ENCODE assay signal across 8 mouse cellular contexts in genomic region chr5:144223899-144224816, GRCm38 (mm10). TPM values are rescaled to one million over a fixed set of nuclear protein-coding genes. Genes with fewer than 3 reads are reported as not detected.
DNase-seq lines count a peak whose midpoint lies in the region; ATAC-seq lines count a peak whose summit lies in the region.

No protein-coding gene starts in this region.

- ATAC-seq in liver, embryonic 13.5 days (ENCODE audit: low read depth): no peak

- peaks cover 23% of the 10 kb centered on the region for H3K4me1 ChIP-seq in heart, embryonic 10.5 days
- peaks cover 33% of the 10 kb centered on the region for H3K4me1 ChIP-seq in forebrain, embryonic 10.5 days
- peaks cover 32% of the 10 kb centered on the region for H3K4me1 ChIP-seq in liver, embryonic 13.5 days (replicated peaks)

- peak overlapping the region; percentile 88 for H3K27ac ChIP-seq in heart, embryonic 10.5 days
- H3K27ac ChIP-seq in forebrain, embryonic 10.5 days: peak overlapping the region; percentile 86
- no peak overlapping the region; the same call in 1 of the 2 replicates for H3K27ac ChIP-seq in liver, embryonic 13.5 days

- H3K4me2 ChIP-seq in liver, embryonic 13.5 days: peak overlapping the region; percentile 93

- WGBS in heart, embryonic 10.5 days: 25% methylated on average over 18 of the region's 18 CpGs
- 27% methylated on average over 18 of the region's 18 CpGs for WGBS in forebrain, embryonic 10.5 days
- 24% methylated on average over 18 of the region's 18 CpGs for WGBS in liver, embryonic 13.5 days (ENCODE audit: insufficient replicate concordance)

- H3K27me3 ChIP-seq in heart, embryonic 10.5 days (ENCODE audit: insufficient read depth, poor library complexity, severe bottlenecking): no peaks in the 10 kb centered on the region
- no peaks in the 10 kb centered on the region for H3K27me3 ChIP-seq in forebrain, embryonic 10.5 days (ENCODE audit: poor library complexity, severe bottlenecking)
- no peaks in the 10 kb centered on the region for H3K27me3 ChIP-seq in liver, embryonic 13.5 days

- H3K36me3 ChIP-seq in heart, embryonic 10.5 days: no peaks in the 10 kb centered on the region
- H3K36me3 ChIP-seq in forebrain, embryonic 10.5 days (replicated peaks): no peaks in the 10 kb centered on the region
- no peaks in the 10 kb centered on the region for H3K36me3 ChIP-seq in liver, embryonic 13.5 days

- H3K9me3 ChIP-seq in heart, embryonic 10.5 days: no peaks in the 10 kb centered on the region
- H3K9me3 ChIP-seq in forebrain, embryonic 10.5 days: no peaks in the 10 kb centered on the region
- no peaks in the 10 kb centered on the region for H3K9me3 ChIP-seq in liver, embryonic 13.5 days (replicated peaks)

- peak overlapping the region; percentile 81 for H3K4me3 ChIP-seq in heart, embryonic 10.5 days
- peak overlapping the region; percentile 76 for H3K4me3 ChIP-seq in forebrain, embryonic 10.5 days
- H3K4me3 ChIP-seq in liver, embryonic 13.5 days (replicated peaks): peak overlapping the region; percentile 71

- no peak for DNase-seq in heart, embryonic 10.5 days (ENCODE audit: low spot score)
- DNase-seq in heart, adult 8-10 months (ENCODE audit: low spot score): no peak
- DNase-seq in CD4-positive helper T cell, adult 2 months (ENCODE audit: low read depth, low spot score): peak; percentile 23
- DNase-seq in forebrain, embryonic 10.5 days (ENCODE audit: extremely low spot score, low spot score): no peak
- DNase-seq in liver, embryonic 13.5 days: no peak
- no peak for DNase-seq in adrenal gland, adult 18-20 months (ENCODE audit: low spot score in 2 of 2)
- DNase-seq in spleen, postnatal 10 days (ENCODE audit: low spot score in 2 of 2): no peak
- no peak for DNase-seq in natural killer cell, adult 2 months (ENCODE audit: low spot score in 2 of 2)

- peak overlapping the region; percentile 78 for H3K9ac ChIP-seq in liver, embryonic 13.5 days

RNA-seq across cellular contexts. Expression of gene Tecpr1, which starts 0.7 kb away (rescaled TPM):
- polyA plus RNA-seq in heart, embryonic 10.5 days (2016; fragmentation: Nextera tagmentation; extraction: Ambion mirVana): 15.1 and 18.7 TPM in 2 replicates
- 10 to 100 TPM; 25.2 to 33.4 (median 28.5) TPM for total RNA-seq in heart, adult 8-10 months (2022)
- polyA plus RNA-seq in forebrain, embryonic 10.5 days (2016; fragmentation: Nextera tagmentation; extraction: Ambion mirVana): 18.1 and 19.9 TPM in 2 replicates
- polyA plus RNA-seq in liver, embryonic 13.5 days (2015; fragmentation: Nextera tagmentation; extraction: Ambion mirVana): 2.8 and 3.2 TPM in 2 replicates
- total RNA-seq in adrenal gland, adult 18-20 months (2021): 100 to 1,000 TPM; 110 to 112 TPM

RNA-seq across cellular contexts. Expression of gene Bri3, which starts 20.1 kb away (rescaled TPM):
- 104 and 110 TPM in 2 replicates for polyA plus RNA-seq in heart, embryonic 10.5 days (2016; fragmentation: Nextera tagmentation; extraction: Ambion mirVana)
- total RNA-seq in heart, adult 8-10 months (2022): 100 to 1,000 TPM; 148 to 170 (median 156) TPM
- 113 and 119 TPM in 2 replicates for polyA plus RNA-seq in forebrain, embryonic 10.5 days (2016; fragmentation: Nextera tagmentation; extraction: Ambion mirVana)
- 25.1 and 25.4 TPM in 2 replicates for polyA plus RNA-seq in liver, embryonic 13.5 days (2015; fragmentation: Nextera tagmentation; extraction: Ambion mirVana)
- 100 to 1,000 TPM; 136 to 144 TPM for total RNA-seq in adrenal gland, adult 18-20 months (2021)

RNA-seq across cellular contexts. Expression of gene Bhlha15, which starts 34.1 kb away (rescaled TPM):
- polyA plus RNA-seq in heart, embryonic 10.5 days (2016; fragmentation: Nextera tagmentation; extraction: Ambion mirVana): 1.3 TPM in 2 replicates
- total RNA-seq in heart, adult 8-10 months (2022): under 1 TPM in 1 of 4 experiments, not detected in 3; 0.13 TPM
- 0.12 and 0.23 TPM in 2 replicates for polyA plus RNA-seq in forebrain, embryonic 10.5 days (2016; fragmentation: Nextera tagmentation; extraction: Ambion mirVana)
- 0.41 and 0.65 TPM in 2 replicates for polyA plus RNA-seq in liver, embryonic 13.5 days (2015; fragmentation: Nextera tagmentation; extraction: Ambion mirVana)
- total RNA-seq in adrenal gland, adult 18-20 months (2021): under 1 TPM; 0.32 to 0.40 TPM
